Mouse (Mus musculus) MEL-GATA-1-ER (cell line): ENCODE results near the gene Catip.

Source experiments
- DNase-seq: peaks from one replicate; pipeline ENCODE4 v3.0.0-alpha.2; 2012; ENCODE audit warnings: low read depth; ENCODE audit errors: extremely low read depth

Catip gene

DNA sequence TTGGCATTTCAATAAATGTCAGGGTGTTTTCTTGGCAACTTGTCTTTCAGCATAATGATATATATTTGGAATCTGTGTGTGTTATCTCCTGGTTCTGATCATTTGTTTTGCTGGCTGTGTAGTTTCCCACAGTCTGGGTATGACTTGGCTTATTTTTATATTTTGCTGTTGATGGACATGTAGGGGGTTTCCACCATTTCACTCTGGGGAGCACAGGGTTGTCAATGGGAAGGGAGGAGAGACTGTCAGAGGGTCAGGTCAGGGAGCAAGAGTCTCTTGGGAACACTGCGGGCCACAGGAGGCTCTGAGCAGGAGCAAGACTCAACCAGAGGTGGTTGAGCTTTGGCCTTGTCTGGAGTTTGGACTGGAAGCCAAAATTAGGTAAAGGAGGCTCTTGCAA, 19.6 kb upstream of the Catip start:
- no peak for DNase-seq

DNA sequence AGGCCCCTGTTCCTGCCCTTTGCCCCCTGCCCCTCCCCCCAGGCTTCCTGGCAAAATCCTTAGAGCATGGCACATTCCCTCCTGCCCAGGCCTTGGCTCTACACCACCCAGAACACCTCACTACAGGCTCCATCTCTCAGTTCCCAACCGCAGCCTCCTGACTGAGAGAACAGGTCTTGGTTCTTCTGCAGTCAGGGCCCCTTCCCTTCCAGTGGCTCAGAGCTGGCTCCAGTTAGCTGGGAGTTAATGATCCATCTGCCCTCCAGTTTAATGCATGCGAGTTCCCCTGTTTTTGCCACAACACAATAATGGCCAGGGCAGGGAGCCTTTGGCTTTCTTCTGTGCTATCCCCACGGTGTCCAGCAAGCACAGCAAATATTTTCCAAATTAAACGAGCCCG, 18.7 kb upstream of the Catip start:
- DNase-seq: no peak

DNA sequence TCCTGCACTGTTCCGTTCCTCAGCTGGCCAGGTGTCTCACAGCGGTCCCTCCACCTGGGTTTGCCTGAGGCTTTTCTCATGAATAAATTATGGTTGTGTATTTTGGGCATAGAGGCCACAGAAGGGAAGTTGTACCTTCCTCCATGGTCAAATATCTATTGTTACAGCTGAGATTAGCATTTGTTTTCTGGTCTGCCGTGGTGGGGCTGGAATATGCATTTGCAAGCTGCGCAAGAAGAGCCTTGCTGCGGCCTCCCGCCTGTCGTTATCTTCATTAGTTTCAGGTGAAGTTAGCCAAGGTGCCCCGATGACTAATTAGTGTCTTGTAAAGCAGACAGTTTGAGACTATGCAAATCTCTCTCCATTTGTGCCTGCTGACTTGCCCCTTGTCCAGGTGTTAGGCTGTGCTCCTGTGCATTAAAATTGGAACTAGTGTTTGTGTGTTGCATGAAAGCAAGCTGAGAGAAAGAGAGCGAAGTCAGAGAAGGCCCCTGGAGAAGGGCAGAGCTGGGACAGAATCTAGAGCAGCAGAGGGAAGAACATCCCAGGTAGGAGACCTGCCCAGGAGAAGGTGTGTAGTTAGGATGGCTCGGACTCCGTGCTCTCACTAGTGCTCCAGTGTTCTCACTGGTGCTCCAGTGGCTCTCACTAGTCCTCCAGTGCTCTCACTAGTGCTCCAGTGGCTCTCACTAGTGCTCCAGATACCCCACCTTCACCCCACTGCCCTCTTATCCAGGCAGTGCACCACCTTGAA, 17.6 kb upstream of the Catip start:
- no peak for DNase-seq

DNA sequence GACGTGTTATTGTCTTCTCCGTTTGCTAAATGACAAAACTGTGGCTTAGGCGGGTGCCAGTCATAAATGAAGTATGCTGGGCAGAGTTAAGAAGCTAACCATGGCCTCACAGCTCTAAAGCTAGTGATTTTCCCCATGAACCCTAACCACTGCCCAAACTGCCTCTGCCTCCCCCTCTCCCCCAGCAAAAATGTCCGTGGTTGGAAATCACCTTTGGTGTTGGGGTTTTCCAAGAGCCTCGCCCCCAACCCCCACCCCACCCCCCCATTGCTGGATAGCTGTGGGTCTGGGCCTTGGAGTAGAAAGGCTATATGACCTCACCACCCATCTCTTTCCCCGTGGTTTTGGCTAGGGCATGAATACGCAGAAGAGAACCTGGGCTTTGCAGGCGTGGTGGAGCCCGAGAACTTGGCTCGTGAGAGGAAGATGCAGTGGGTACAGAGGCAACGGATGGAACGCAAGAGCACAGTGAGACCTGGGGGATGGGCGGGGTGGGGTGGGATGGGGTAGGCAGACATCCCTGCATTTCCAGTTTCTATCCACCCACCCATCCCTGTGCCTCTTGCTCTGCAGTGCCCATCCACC, 10.6 kb upstream of the Catip start:
- DNase-seq: no peak

GRCm38 (mm10) chr1:74352532-74353096, 9.3 kb upstream of the Catip start:
- no peak for DNase-seq

DNA sequence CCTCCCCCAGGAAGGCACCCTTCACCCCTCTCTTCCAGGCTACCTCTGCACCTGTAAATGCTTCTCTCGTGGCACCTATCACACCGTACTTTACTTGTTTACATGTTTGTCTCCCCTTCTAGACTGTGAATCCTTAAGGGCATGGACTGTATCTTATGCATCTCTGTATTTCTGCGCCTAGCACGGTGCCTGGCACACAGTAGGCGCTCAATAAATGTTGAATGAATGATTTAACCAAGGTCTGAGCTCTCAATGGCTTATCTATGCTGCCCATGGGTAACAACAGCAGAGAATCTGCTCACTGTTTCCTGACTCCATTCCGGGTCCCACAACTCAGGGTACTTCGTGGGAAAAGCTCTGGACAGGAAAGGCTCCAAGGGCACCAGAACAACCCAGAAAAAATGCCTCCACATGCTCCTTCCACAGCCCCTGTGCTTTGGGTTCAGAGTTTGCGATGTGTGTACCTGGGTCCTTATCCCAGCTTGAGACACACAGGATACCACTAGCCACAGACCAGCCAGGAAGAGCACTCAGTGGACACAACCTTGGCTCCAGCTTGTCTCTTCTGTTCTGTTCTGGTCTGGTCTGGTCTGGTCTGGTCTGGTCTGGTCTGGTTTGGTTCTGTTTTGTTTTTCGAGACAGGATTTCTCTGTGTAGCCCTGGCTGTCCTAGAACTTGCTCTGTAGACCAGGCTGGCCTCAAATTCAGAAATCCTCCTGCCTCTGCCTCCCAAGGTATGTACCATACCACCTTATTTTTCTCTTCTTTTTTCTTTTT, 8.3 kb upstream of the Catip start:
- DNase-seq: no peak

GRCm38 (mm10) chr1:74357531-74357930, 4.4 kb upstream of the Catip start:
- no peak for DNase-seq

- no peak for DNase-seq
These were observed 1.9 kb upstream of the Catip start for GRCm38 (mm10) chr1:74359952-74360517.

GRCm38 (mm10) chr1:74362325-74363229, 669 bp downstream of the Catip start:
- no peak for DNase-seq

GRCm38 (mm10) chr1:74363437-74363836, 1.5 kb downstream of the Catip start:
- DNase-seq: no peak

DNA sequence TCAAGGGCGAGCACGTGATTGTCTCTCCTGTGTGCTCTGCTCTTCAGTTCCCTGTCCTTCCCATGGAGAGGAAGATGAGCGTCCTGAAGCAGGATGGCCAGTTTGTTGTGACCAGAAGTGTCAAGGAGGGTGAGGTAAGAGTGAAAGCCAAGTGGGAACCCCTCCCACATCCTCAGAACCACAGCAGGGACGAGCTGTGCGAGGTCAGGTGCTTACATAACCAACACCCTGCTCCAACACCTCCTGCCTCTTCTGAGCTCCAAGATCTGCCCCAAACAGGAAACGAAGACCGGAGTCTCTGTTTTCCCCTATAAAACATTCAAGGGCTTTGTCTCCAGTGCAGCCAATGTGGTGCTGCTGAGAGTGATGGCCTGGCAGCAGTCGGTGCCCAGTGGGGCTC, 2.4 kb downstream of the Catip start:
- DNase-seq: no peak

DNA sequence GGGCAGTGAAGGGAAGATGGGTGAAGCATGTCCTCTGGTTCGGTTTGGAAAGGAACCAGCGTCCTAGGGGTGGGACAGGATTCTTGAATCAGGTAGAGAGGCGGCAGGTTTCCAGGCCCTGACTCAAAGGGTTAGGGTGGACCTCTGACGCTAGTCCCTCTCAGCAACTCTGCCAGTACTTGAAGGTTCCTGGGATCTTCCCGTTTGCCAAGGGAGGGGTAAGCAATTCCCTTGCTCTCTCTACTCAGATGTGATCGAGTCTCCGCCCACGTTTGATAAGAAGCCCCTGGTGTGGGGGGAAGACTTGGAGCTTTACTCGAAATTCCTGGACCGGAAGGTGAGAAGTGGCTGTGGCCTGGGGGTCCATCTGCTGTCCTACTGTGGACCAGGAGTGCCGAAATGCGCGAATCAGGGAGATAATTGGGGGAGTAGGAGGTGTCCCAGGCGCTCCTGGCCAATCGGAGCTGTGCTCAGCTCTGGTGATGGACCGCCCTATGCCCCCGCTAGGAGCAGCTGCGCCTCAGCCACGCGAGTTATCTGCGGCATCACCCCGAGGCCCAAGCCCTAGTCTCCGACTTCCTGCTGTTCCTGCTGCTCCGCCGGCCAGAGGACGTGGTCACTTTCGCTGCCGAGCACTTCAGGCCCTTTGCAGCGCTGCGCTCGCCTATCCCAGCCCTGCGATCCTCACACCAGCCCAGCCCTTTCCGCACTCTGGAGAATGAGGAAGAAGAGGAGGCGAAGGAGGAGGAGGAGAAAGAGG, 6.2 kb downstream of the Catip start:
- peak; percentile 73 for DNase-seq

DNA sequence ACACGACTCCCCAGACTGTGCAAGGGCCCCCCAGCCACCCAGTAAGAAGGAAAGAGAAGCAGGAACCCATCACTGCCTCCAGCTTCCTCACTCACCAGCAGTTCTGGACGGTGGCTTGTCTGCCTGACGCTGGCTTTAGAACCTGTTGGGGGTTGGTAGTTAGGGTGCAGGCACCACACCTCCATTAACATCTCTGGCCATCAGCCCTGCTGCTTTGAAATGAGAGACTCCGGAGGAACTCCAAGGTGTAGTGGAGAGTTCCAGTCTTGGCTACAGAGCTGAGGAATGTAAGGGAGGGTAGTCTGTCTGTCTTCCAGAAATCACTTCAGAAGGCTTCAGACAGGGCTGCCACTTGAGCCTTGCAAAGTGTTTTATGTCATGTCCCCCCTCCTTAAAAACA, 8.1 kb downstream of the Catip start:
- DNase-seq: no peak

DNA sequence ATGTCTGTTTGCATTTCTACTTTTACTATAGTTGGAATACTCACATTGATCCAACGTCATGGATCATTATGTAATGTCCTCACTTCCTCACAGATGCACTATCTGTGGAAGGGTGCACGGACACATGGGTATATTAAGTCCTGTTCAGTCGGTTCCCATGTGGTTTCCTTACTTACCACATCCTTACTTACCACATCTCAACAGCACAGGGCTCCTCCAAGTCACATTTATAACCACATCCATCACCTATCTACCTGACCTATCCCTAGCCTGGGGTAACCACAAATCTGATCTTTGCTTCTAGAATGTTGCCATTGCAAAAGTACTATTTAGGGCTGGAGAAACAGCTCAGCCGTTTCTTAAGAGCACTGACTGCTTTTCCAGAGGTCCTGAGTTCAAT, 11.5 kb downstream of the Catip start:
- DNase-seq: no peak

- DNase-seq: no peak
These were observed 13.1 kb downstream of the Catip start, which contains the start of gene Slc11a1 for GRCm38 (mm10) chr1:74374980-74375379. Gene Slc11a1 (plus strand): TSS chr1:74375195.

GRCm38 (mm10) chr1:74375561-74375960, 13.7 kb downstream of the Catip start:
- no peak for DNase-seq

DNA sequence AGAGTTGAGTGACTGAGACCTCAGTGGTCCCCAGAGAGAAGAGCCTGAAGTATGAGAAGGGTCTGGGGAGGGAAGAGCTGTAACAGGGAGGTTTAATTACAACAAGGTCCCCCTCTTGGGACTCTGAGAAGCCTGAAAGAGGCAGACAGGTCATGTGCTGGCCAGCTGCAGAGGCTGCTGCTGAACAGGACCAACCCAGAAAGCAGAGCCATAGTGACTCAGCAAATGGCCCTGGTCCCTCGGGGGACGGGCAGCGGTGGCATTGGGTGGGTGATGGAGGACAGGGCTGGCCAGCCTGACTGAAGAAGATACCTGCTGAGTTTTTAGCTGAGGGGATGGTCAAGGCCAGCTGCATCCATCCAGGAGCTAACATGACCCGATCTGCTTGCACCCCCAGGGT, 14.5 kb downstream of the Catip start:
- DNase-seq: no peak

GRCm38 (mm10) chr1:74379058-74379504, 17.2 kb downstream of the Catip start:
- DNase-seq: no peak

DNA sequence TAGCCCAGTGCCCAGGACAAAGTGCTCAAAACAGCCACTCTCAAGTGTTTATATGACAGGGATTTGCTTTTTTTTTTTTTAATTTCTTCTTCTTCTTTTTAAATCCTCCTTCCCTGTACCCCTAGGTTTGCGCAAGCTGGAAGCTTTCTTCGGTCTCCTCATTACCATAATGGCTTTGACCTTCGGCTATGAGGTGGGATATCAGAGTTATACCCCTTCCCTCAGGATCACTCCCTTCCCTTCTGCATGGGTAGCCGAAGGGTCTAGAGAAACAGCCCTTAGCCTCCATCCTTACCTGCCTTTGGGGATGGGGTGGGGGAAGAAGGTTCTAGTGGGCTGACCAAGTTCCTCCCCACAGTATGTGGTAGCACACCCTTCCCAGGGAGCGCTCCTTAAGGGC, 18.6 kb downstream of the Catip start:
- DNase-seq: no peak

GRCm38 (mm10) chr1:74381588-74382021, 19.7 kb downstream of the Catip start:
- no peak for DNase-seq
